Mouse (Mus musculus) stomach, postnatal 0 days (tissue): ENCODE measurements around the gene Gbf1.

ENCODE experiments used
- CTCF ChIP-seq: IDR thresholded peaks from 2 replicates; pipeline ENCODE4 v1.5.1; 2016; ENCODE audit warnings: antibody characterized with exemption, low read depth, mild to moderate bottlenecking, moderate library complexity
- EP300 ChIP-seq: optimal IDR thresholded peaks from 2 replicates; pipeline ENCODE3; 2016; ENCODE audit warnings: antibody characterized with exemption

- TF ChIP-seq CTCF (no peak), EP300 (no peak)
These were observed 173.9 kb downstream of the Gbf1 start for GRCm38 (mm10) chr19:46326019-46326755.
